Mouse (Mus musculus): ENCODE results near the gene Pilra.
A peak's percentile ranks its signal among the peaks of the same experiment; 100 is the strongest.

Gene Pilra

DNA sequence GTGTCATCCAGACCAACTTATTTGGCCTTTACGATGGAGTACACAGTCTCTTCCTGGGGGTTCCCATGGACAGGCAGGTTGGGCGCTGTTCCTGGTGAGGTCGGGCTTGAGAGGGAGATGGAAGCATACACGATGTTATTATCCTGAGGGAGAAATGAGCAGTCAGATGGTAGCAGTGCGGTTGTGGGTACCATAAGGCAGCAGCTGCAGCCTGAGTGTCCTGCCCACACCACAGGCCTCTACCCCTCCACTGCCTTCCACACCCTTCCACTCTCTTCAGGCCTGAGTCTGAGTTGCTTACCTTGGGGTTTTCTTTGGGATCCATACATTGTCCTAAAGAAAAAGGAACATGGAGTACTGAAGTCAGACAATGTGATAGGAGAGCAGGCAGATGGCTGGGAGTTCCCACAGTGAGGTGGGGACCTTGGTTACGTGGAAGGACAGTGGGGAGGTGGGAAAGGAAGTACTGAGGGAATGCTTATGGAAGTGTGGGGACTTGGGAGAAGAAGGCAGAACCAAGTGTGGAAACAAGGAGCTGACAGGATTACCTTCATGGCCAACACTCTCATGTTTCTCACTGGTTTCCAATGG is 12.5 kb downstream of the Pilra start:
- DNase-seq (ENCODE audit: low spot score): no peak

DNA sequence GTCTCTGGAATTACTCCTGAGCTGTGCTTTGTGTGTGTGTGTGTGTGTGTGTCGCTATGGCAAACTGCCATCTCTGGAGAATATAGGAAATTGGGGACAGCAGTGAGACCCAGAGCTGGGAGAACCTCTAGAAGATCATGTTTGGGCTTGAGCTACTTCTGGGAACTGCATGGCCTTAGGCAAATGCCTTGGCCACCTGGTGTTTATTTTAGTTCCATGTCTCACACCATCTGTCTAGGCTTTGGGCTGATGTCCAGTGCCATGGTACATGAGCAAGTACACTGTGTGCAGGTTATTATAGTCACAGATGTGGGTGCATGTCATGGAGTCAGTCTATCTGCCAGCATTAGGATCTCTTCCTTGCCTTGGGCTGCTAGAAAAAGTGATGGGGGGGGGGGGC is 13.5 kb downstream of the Pilra start:
- no peak for DNase-seq (ENCODE audit: low spot score)

DNA sequence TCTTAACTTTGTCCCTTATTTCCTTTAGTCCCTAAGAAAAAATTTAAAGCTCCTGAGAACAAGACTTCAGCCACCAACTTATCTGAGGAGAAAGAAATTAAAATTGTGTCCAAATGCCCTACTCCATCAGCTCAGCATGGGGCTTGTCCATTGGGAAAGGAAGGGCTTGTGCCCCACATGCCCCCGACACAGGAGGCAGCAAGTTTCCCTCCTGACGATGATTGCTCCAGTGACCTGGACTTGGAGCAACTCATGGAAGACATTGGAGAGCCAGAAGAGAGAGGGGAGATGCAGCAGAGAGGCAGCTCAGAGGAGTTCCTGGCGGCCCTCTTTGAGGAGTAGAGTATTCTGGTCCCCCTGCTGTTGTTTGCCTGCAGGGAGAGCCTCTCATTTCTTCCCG is 14.0 kb downstream of the Pilra start:
- no peak for DNase-seq (ENCODE audit: low spot score)

DNA sequence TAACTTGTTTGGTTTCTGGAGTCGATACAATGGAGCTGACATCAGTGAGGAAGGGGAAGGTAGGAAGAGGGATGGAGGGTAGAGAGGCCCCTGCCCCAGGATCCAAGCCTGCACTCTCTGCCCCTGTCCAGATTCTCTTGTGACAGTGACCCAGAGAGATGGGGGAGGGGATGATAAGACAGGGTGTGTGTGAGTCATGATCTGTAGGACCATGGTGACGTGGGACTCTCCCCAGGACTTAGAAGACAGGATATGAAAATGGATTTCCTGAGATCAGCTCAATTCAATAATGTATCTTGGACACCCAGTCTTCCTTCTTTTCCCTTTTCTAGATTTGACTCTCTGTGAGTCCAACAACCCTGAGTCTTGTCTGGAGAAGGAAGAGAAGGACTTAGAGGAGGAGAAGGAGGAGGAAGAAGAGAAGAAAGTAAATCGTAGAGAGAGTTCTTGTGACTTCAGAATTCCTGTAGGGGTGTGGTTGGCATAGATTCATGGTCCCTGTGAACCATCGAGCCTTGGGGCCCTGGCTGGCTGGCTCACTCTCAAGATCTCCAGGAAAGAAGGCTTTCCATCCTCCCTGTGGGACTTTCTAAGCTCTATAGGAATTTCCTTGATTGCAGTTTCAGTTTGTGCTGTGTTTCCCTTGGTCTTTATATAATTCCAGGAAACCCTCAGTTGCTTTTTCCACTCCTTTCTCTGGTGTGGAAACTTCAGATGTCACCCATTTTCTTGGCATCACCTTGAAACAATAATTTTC is 18.4 kb downstream of the Pilra start:
- no peak for DNase-seq (ENCODE audit: low spot score)

DNA sequence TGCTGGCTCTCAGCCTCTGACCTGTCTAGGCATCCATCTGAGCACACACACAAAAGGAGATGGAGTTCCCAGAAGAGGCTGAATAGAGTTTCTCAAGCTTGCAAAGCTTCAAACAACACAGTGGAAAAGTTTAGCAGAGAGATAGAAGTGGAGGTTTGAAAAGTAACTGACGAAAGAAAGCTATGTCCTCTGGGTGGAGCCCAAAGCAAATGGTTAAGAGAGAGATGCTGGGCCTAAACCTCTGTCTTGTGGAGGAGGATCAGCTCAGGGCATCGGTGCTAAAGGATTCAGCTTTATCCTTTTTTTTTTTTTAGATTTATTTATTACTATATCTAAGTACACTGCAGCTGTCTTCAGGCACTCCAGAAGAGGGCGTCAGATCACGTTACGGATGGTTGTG is 27.8 kb downstream of the Pilra start:
- no peak for DNase-seq (ENCODE audit: low spot score)

DNA sequence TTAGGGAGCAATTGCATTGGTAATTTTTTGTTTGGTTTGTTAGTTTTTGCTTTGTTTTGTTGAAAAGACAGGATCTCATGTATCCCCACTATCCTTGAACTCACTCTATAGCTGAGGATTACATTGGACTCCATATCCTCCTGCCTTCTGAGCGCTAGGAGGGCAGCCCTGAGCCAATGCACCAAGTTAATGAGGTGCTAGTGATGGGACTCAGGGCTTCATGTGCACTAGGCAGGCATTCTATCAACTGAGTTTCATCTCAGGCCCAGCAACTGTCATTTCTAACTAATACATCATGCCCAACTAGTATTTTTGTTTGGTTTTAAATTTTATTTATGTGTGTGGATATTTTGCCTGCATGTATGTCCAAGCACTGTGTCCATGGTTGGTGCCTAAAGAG is 29.9 kb downstream of the Pilra start:
- DNase-seq (ENCODE audit: low spot score): no peak

DNA sequence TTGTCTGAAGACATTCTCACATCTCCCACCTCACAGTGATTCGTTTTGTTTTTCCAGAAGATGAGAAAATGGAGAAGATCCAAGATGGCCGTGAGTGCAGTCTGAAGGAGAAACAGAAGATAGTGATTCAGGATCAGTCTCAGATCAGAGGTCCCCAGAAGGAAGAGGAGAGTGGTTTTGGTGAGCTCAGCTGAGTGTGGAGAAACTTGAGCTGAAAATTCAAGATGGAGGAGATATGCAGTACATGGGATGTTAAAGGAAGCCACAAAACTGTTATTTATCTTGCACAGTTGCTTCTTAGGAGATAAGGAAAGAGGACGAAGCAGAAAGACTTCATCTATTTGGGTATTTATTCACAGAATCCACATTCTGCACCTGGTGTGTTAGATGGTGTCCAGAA is 35.2 kb downstream of the Pilra start:
- no peak for DNase-seq (ENCODE audit: low spot score)

DNA sequence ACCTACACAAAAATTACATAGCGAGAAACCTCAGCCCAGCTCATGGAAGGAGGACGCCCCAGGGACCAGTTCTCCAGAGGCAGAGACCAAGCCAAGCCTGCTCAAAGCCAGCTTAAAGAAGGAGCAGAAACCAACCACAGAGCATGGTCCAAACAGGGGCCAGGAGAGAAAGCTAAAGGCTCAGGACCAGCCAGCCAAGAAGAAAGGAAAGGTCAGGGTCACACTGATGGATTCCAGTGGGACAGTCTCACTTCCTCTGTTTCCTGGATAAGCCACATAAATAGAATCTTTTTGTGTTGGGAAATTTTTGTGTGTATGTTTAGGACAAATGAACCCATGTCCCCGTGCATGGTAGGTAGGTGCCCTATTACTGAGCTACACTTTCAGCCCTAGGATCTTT is 39.5 kb downstream of the Pilra start:
- no peak for DNase-seq (ENCODE audit: low spot score)

DNA sequence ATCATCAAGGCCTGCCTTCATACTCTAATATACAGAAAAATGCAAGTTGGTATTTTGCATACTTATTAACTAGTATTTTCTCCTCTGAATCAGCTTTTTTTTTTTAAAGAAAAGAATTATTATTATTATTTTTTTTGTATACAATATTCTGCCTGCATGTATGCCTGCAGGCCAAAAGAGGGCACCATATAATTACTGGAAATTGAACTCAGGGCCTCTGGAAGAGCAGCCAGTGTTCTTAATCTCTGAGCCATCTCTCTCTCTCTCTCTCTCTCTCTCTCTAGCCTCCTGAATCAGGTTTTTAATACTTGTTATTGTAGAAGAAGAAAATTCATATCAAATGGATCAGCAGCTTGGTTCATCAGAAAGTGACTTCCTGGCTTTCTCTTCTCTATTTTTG is 44.5 kb downstream of the Pilra start:
- no peak for DNase-seq (ENCODE audit: low spot score)

DNA sequence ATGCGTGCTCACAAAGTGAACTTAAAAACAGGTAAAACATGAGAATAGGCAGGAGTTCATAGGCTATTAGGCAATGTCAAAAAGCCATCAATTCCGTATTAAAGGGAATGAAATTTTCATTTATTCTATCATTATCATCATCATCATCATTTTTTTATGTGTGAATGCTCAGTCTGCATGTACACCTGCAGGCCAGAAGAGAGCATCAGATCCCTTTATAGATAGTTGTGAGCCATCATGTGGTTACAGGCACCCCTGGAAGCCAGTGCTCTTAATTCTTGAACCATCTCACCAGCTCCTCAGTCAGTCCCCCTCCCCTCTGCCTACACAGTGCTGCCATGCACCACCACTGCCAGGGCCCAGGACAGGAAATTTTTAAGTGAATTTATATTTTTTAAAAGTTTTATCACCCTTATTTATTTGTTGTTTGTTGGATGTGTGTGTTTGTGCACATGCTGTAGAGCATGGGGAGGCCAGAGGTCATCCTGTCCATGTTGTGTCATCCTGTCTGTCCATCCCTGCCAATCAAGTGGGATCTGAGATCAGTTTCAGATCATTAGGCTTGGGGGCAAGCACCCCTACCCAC is 47.0 kb downstream of the Pilra start:
- no peak for DNase-seq (ENCODE audit: low spot score)

DNA sequence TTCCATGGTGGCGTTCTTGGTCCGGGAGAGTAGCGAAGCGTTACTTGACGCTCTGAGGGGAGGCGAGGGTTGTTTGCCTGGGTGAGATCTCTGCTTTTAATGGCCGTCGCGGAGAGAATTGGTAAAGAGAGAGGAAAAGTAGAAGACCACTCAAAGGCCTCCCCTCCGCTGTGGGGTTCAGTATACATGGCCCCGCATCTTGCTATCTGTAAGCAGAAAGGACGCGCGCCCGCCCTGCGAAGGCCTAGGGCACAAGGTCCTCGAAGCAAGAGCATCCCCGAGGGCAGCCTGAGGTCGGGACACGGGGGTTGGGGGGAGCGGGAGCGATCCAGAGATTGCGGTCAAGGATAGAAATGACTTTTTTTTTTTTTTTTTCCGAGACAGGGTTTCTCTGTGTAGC is 47.9 kb downstream of the Pilra start:
- no peak for DNase-seq (ENCODE audit: low spot score)

DNA sequence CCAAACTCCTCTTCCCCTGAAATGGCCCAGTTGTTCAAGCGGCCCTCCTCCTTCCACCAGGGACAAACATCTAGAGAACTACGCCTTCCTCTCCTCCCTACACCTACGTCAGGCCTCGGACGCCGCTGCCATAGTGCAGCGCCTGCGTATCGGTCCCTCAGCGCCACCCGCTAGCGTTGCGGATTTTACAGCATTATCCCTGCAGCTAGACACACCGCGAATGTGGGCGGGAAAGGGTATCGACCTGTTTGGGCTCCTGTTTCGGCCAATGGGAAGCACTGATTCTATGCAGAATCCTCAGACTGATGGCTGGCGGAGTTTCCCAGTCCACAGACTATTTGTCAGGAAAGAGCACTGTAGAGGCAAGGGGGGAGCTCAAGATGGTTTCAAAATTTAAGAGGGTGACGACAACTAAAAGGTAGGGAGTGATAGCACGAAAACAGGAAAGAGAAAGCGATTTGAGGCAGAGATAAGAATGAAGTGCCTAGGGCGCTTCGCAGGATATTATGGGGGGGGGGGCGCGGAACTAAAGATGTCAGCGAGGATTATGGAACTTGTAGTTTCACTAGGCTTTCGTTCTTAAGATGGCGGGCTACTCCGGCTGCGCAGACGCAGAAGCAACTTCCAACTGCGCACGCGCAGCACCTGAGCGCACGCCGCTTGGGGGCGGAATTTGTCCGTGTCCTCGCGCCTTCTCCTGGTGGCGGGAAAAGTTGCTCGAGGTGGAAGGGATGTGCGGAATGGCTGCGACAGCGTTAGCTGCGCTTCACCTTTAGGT is 48.7 kb downstream of the Pilra start, which contains the start of the genes Mepce and Zcwpw1:
Gene Mepce, minus strand, starts transcription at position 505 of the 778 bp plus-strand sequence.
Gene Zcwpw1, plus strand, starts transcription at position 648 of the 778 bp plus-strand sequence.
- peak; percentile 93 for DNase-seq (ENCODE audit: low spot score)

DNA sequence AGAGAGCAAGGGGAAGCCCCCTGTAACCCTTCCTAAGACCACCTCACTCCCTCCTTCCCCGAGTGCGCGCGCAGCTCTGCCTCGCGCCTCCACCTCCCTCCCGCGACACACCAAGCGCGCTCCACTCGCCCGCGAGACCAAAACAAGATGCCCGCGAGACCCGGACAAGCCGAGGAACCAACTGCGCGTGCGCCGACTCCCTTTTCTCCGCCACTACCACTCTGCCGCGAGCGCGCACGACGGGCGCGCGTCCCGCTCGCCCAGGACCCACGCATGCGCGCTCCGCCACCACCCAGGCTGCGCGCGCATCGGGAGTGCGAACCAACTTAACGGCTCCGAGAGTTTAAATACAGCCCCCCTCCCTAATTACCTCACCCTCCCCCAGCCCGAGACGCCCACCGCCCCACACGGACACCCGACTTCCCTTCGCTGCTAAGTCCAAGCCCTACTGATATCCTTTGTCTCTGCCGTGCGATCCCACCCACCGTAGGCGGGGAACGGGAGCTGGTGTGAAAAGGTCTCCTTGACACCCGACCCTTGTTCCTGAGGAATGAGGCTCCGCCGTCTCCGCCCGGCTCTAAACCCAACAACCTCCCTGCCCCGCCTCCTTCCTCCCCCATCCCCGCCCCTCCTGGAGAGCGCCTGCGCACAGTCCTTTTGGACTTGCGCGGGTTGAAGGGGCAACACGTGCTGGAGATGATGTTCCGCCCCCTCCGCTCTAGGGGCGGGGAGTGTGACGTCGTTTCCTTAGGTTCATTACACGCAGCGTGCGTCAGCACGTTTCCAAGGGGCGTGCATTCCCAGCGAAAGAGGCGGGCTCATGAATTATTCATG is 49.8 kb downstream of the Pilra start:
- DNase-seq (ENCODE audit: low spot score): peak; percentile 100

DNA sequence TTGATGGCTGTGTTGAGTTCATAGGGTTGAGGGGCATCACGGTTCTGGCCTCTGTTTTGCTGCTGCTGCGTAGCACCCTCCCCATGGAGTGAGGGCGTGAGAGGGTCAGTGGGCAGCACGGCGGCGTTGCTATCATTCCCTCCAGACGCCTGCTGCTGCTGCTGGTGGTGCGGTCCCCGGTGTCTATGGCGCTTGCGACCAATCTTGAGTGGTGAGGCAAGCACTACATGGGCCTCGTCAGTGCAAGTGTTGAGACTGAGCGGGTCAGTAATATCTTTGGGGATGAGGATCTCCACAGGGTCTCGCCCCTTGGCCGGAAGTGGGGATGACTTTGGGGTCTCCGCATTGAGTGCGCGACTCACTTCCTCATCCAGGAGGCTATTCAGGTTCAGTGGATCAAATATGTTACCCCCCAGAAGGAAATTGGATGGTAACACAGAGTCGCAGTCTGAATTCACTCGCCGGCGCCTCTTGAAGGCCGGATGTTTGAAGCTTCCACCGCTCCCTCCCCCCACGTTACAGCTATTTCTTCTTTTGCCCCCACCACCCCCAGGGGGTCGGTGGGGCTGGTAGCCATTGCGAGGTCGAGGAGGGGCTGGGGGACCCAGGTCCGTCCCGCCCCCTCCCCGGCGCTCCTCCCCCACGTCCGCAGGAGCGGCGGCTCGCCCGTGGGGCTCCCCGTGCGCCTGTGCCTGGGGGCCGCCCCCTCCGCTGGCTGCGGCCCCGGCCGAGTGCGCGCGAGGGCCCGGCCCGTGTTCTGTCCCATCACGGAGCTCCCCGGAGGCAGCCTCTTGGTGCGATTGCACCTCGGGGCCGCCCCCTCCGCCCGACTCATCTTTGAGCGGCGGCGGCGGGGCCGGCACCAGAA is 50.7 kb downstream of the Pilra start:
- peak; percentile 47 for DNase-seq (ENCODE audit: low spot score)

DNA sequence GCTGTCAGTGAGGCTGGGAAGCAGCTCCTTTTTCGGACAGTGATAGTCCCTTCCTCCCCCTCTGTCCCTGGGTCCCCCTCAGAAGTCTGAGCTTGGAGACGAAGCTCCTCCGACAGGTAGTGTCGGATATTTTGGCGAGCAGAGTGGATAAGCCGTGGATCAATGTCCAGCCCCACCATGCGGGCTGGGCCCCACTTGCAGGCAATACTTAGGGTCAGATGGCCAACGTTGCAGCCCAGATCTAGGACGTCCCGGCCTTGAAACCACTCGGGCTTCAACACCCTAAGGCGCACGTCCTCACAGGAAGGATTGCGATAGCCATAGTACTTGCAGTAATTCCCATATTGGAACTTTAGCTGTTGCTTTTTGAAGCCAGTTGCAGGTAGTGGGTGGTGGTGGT is 51.5 kb downstream of the Pilra start:
- DNase-seq (ENCODE audit: low spot score): no peak

DNA sequence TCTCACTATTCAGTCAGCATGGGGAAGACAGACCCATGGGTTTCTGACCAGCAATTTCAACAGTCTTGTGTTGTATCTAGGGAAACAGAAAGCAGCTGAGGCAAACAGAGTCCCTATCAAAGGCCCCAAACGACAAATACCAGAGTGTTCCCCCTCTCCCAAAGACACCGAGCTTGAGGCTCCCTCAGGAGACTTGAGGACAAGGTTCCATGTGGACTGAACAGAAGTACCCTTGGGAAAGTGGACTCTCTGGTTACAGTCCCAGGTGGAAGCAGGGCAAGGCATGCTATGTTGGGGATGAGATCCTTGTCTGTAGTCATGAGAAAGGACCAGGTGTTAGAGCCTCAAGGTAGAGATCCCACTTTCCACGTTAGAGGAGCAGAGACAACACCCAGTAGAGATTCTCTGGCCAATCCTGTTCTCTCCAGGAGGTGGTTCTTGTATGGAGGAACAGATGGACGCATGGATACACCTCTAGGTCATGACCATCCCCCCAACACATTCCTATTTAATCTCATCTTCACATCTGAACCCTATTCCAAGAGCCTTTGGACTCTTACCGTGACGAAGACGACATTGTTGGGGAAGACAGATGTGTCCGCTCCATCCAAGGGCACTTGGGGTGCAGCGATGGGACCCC is 52.1 kb downstream of the Pilra start:
- no peak for DNase-seq (ENCODE audit: low spot score)

DNA sequence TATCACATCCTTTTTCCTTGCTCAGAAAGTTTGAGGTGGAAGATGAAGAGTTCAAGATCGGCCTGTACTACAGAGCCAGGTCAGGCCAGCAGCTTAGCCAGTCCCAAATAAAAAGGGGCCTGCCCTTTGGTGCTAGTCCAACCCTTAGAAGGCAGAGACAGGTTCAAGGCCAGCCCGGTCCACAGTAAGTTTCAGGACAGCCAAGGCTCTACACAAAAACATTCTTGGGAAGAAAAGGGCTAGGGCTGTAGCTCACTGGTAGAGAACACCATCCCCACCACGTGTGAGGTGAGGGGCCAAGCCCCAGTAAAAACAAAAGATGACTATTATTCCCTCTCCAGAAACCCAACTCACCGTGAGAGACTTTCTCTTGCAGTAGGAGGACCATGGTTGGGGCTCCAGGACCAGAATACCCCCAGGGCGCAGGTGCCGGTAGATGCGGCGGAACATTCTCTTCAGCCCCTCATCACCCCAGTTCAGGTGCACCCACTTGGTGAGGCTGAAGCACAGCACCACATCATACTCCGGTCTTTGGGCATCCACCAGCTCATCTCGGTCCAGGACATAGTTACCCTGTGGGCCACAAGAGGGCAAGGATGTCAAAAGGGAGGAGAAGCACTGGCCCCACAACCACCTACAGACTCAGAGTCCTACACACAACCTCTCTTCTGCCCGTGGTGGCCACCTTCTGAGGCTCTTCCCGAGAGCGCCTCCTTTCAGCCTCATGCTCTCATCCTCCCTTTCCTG is 53.1 kb downstream of the Pilra start:
- no peak for DNase-seq (ENCODE audit: low spot score)

DNA sequence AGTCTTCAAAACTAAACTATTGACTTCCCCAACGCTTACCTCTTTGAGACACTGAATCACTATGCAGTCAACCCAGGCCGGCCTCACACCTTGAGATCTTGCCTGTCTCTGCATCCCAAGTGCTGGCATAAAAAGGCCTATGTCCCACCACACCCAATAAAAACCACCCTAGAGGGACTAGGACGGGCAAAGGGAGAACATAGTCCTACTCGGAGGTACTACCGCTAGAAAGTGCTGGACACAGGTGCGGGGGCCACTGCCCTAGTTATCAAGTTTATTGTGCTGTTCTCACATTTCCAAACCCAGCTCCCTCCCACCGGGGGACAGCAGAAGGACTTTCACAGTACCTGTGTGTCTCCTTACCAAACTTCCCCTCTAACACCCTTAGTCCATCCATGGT is 54.4 kb downstream of the Pilra start:
- no peak for DNase-seq (ENCODE audit: low spot score)

Data from yolk sac, embryonic 10.5 days (tissue).